In the genomic region with DNA sequence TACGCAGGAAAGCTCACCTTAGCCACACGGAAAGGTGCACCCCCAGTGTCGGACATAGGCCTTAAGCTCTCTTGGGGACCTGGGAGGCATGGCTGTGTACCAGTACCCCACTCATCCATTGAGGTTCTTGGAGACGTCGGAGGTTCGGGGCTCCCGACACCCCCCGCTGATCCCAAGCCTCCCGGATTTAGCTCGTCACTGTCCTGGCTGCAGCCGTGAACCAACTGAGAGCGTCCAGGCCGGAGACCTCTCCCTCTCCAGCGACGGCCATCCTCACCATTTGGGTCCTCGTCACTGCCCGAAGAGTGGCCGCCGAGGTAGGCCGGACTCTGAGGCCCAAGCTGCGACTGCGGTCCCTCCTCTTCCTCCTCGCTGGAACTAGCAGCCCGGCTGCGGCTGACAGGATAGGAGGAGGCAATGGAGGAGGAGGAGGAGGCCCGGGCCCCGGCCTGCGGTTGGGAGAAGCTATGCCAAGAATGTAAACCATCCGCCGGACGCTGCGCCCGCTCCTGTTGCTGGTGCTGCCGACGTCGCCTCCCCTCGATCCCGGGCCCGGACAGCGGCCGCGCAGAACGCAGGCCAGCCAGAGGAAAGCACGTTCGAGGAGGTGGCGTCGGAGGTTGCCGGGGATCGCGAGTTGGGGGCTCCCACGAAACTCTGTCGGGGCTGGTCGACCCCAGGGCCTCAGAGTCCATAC, we compare ENCODE assay signal across 8 mouse cellular contexts. TPM values are rescaled to one million over a fixed set of nuclear protein-coding genes. Genes with fewer than 3 reads are reported as not detected.
DNase-seq lines count a peak whose midpoint lies in the region; ATAC-seq and TF ChIP-seq lines count a peak whose summit lies in the region.

No protein-coding gene starts in this region.

- peak overlapping the region; percentile 83 for H3K4me2 ChIP-seq in heart, embryonic 13.5 days

- peak overlapping the region; percentile 68 for H3K27ac ChIP-seq in cortical plate, adult 2 months (ENCODE audit: insufficient read depth, low read length)
- peak overlapping the region; percentile 98 for H3K27ac ChIP-seq in heart, embryonic 13.5 days (replicated peaks)

- peaks cover 5% of the 10 kb centered on the region; the same call in 1 of the 2 replicates for H3K36me3 ChIP-seq in heart, embryonic 13.5 days

- DNase-seq in adrenal gland, adult (ENCODE audit: inconsistent age in 2 of 2, low spot score in 1 of 2) = peak; percentile 79 to 85
- DNase-seq in adrenal gland, adult 8-10 months = no peak
- peak; percentile 92 for DNase-seq in kidney, postnatal 10 days
- DNase-seq in urinary bladder, postnatal 14 days (ENCODE audit: low spot score) = peak; percentile 83
- DNase-seq in frontal cortex, postnatal 25 days (ENCODE audit: low spot score in 2 of 2) = no peak

- no peak for TF ChIP-seq CTCF in cortical plate, adult 2 months (IDR thresholded peaks at IDR 0.05; ENCODE audit: extremely low read depth, insufficient read depth, low read length)

- peaks cover 8% of the 10 kb centered on the region for H3K4me1 ChIP-seq in cortical plate, adult 2 months (ENCODE audit: control insufficient read depth, insufficient read depth, low read length)
- peaks cover 53% of the 10 kb centered on the region for H3K4me1 ChIP-seq in heart, embryonic 13.5 days

- ATAC-seq in heart, embryonic 13.5 days (ENCODE audit: extremely low read depth, insufficient number of reproducible peaks, low FRiP score, low TSS enrichment) = no peak
- peak; percentile 20; the same call in 1 of the 2 replicates for ATAC-seq in megakaryocyte progenitor cell, adult 5-6 weeks (replicated peaks; ENCODE audit: poor library complexity)

- H3K9me3 ChIP-seq in heart, embryonic 13.5 days = no peaks in the 10 kb centered on the region

- H3K4me3 ChIP-seq in cortical plate, adult 2 months (ENCODE audit: insufficient read depth, low read length) = peak overlapping the region; percentile 30; the same call in 1 of the 2 replicates
- H3K4me3 ChIP-seq in heart, embryonic 13.5 days = peak overlapping the region; percentile 84

- WGBS in heart, embryonic 13.5 days = 2% methylated on average over 53 of the region's 53 CpGs

- TF ChIP-seq POLR2A in cortical plate, adult 2 months (IDR thresholded peaks at IDR 0.05; ENCODE audit: extremely low read depth, insufficient read depth, low read length) = no peak

- H3K9ac ChIP-seq in heart, embryonic 13.5 days = peak overlapping the region; percentile 97

- peaks cover 6% of the 10 kb centered on the region; the same call in 1 of the 2 replicates for H3K27me3 ChIP-seq in heart, embryonic 13.5 days (replicated peaks)

RNA-seq across cellular contexts. Expression of gene Arhgef17, which starts 1.1 kb away (rescaled TPM):
- 100 to 1,000 TPM in 3 of 4 experiments, 10 to 100 TPM in 1; 95.8 to 118 (median 108) TPM for total RNA-seq in adrenal gland, adult 8-10 months (2022)
- 89.2 and 91.3 TPM in 2 replicates for polyA plus RNA-seq in cortical plate, adult 2 months (2012; rRNA removed)
- 5.2 and 5.7 TPM in 2 replicates for polyA plus RNA-seq in heart, embryonic 13.5 days (2015; fragmentation: Nextera tagmentation; extraction: Ambion mirVana)
- total RNA-seq in megakaryocyte progenitor cell, adult 5-6 weeks (2015) = 0.12 and 0.44 TPM in 2 replicates
- total RNA-seq in megakaryocyte progenitor cell, adult 5-6 weeks (2017) = 0.08 TPM in 1 of 2 replicates, not detected in the other

RNA-seq across cellular contexts. Expression of gene P2ry6, which starts 43.7 kb away (rescaled TPM):
- total RNA-seq in adrenal gland, adult 8-10 months (2022) = 1 to 10 TPM; 5.4 to 9.5 (median 6.5) TPM
- polyA plus RNA-seq in cortical plate, adult 2 months (2012; rRNA removed) = 4.3 and 4.9 TPM in 2 replicates
- polyA plus RNA-seq in heart, embryonic 13.5 days (2015; fragmentation: Nextera tagmentation; extraction: Ambion mirVana) = 4.3 and 4.6 TPM in 2 replicates
- 0.42 and 0.49 TPM in 2 replicates for total RNA-seq in megakaryocyte progenitor cell, adult 5-6 weeks (2015)
- 0.04 TPM in 1 of 2 replicates, not detected in the other for total RNA-seq in megakaryocyte progenitor cell, adult 5-6 weeks (2017)

Comparison
In these comparisons a context has a peak if more than half of its experiments do, and no peak if none do; other contexts are left out.
1. DNase-seq: peak in adrenal gland, adult (2 of 2), kidney, postnatal 10 days (single experiment) and urinary bladder, postnatal 14 days (single experiment); none in adrenal gland, adult 8-10 months (single experiment) and frontal cortex, postnatal 25 days (0 of 2).
2. RNA of gene Arhgef17, which starts 1.1 kb away (total RNA-seq): 95.8 to 118 TPM in adrenal gland, adult 8-10 months; 0.08 to 0.44 TPM in megakaryocyte progenitor cell, adult 5-6 weeks; every median in the first group is over 10 times any median in the second.
3. RNA of gene P2ry6, which starts 43.7 kb away (total RNA-seq): 5.4 to 9.5 TPM in adrenal gland, adult 8-10 months; 0.04 to 0.49 TPM in megakaryocyte progenitor cell, adult 5-6 weeks; every median in the first group is over 4 times any median in the second.